Mouse (Mus musculus): ENCODE measurements around the gene Palm2. TPM values are rescaled to one million over a fixed set of nuclear protein-coding genes. Genes with fewer than 3 reads are reported as not detected.

The Palm2 gene
- polyA plus RNA-seq, 1 experiment = not detected

DNA sequence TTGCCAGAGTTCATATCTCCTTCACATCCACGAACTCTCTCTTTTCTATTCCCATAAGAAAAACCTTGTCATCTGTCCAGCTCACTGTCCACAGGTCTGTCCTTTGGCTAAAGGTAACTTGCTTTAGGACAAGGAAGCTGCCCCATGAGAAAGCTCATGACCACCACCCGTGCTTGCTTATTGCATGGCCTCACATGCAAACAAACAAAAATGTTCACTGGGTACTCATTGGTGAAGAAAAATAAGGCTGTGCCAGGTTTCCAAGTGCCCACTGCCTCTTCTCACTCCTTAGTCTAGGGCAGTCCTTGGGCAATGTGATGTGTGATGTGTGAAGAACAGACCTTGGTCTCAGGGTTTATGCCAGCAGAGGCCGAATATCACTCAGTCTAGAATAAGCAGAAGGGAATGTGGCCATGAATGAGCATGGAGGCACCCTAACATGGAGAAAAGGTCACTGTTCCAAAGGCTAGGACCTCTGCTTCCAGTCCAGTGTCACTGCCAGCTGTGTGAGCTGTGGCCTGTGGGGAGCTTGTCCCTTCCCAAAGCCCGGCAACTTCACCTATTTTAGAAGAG lies 294.6 kb downstream of the Palm2 start:
- Histone ChIP-seq H3K36me3 (replicated peaks; ENCODE audit: low read length) (no peaks in the 10 kb centered on the region), H3K27me3 (replicated peaks) (peaks cover 4% of the 10 kb centered on the region), H3K4me3 (replicated peaks) (no peak overlapping the region), H3K9me3 (no peaks in the 10 kb centered on the region), H3K4me1 (0 out of 2 replicates have a peak, but pooled peaks cover 4% of the 10 kb centered on the region)
- no peak for TF ChIP-seq GATA1 (IDR thresholded peaks at IDR 0.05; ENCODE audit: borderline replicate concordance, low read length)
- no peak for TF ChIP-seq FLI1 (IDR thresholded peaks at IDR 0.05; ENCODE audit: low read length)

DNA sequence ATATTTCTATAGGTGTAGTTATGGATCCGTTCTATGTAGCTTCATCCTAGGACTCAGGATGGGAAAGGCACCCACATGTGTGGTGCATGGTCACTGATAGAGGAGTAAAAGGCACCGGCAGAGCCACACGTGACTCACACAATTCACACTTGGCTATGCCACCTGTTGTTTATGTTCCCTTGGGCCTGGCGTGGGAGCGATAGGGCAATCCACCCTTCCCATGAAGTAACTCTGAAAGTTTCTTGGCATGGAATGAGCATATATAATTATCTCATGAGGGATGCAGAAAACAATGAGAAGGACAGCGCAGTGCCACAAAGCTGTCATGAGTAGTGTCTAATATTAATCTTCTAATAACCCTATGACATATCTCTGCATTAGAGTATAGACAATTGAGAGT lies 296.0 kb downstream of the Palm2 start:
- H3K36me3 ChIP-seq (replicated peaks; ENCODE audit: low read length) = no peaks in the 10 kb centered on the region
- H3K9me3 ChIP-seq = no peaks in the 10 kb centered on the region
- TF ChIP-seq GATA1 (IDR thresholded peaks at IDR 0.05; ENCODE audit: borderline replicate concordance, low read length) = no peak
- TF ChIP-seq FLI1 (IDR thresholded peaks at IDR 0.05; ENCODE audit: low read length) = no peak
- peaks cover 4% of the 10 kb centered on the region for H3K27me3 ChIP-seq (replicated peaks)
- no peak overlapping the region for H3K4me3 ChIP-seq (replicated peaks)
- H3K4me1 ChIP-seq = 0 out of 2 replicates have a peak, but pooled peaks cover 4% of the 10 kb centered on the region

DNA sequence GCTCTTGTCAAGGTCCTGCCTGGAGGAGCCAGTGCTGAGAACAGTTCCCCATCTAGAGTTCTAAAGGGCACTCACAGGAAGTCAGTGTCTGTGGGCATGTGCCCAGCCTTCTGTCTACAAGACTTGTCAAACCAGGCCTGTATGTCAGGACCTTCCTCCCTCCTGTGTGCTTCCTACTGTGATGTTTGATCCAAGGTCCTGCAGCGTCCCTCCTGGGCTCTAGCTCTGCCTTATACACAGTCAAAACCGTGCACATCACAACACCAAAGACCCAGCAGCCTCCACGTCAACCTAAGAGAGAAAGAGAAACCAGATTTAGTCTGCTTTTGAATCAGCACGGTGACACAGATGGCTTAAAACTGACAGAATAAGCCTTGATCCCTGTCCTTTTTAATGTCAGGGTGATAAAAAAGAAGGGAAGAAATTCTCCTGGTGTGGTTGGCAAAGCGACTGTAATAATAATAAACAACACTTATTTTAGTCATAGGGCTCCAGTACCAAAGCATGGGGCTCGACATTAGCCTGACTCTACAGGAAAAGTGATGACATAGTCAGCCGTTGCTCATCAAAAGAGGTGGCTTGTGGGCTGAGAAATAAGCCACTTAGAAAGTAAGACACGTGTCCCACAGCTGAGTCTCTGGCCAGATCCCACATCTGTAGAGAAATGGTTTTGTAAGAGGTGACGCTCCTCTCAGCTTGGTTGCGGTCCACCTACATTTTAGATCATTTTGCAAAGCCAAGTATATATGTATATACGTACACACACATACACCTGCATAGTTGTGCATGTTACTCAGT lies 297.0 kb downstream of the Palm2 start:
- Histone ChIP-seq H3K4me3 (replicated peaks) (no peak overlapping the region), H3K36me3 (replicated peaks; ENCODE audit: low read length) (no peaks in the 10 kb centered on the region), H3K9me3 (no peaks in the 10 kb centered on the region), H3K4me1 (0 out of 2 replicates have a peak, but pooled peaks cover 4% of the 10 kb centered on the region), H3K27me3 (replicated peaks) (peaks cover 4% of the 10 kb centered on the region)
- TF ChIP-seq GATA1 (IDR thresholded peaks at IDR 0.05; ENCODE audit: borderline replicate concordance, low read length) (no peak), FLI1 (IDR thresholded peaks at IDR 0.05; ENCODE audit: low read length) (no peak)

DNA sequence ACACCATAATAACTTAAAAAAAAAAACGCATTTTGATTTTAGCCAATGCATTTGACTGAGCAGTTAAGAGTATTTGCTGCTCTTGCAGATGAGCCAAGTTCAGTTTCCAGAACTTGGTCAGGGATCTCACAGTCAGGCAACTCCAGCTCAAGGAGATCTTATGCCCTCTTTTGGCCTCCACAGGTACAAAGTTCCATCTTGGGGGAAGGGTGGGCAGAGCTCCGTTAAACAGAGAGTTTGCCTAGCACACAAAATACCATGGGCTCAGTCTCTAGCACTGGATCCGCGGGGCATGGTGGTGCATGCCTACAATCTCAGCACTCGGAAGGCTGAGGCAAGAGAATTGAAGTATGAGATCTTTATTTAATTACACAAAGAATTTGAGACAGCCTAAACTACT lies 298.3 kb downstream of the Palm2 start:
- Histone ChIP-seq H3K27me3 (replicated peaks) (peaks cover 4% of the 10 kb centered on the region), H3K4me1 (0 out of 2 replicates have a peak, but pooled peaks cover 4% of the 10 kb centered on the region), H3K9me3 (no peaks in the 10 kb centered on the region), H3K4me3 (replicated peaks) (no peak overlapping the region), H3K36me3 (replicated peaks; ENCODE audit: low read length) (no peaks in the 10 kb centered on the region)
- TF ChIP-seq GATA1 (IDR thresholded peaks at IDR 0.05; ENCODE audit: borderline replicate concordance, low read length) = no peak
- no peak for TF ChIP-seq FLI1 (IDR thresholded peaks at IDR 0.05; ENCODE audit: low read length)

DNA sequence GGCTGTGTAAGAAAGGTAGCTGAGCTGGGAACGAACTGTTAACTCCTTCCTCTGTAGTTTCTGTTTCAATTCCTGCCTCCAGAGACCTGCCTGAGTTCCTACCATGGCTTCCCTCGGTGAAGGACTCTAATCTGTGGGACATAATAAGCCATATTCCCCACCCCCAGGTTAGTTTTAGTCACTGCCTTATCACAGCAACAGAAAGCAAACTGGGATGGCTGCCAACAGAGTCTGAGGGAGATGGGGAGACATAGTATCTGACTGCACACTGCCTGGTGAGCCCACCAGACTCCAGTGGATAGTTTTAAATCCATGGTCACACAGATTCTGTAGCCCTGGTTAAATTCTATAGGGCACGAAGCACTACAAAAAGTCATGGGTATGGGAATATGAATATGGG lies 299.4 kb downstream of the Palm2 start:
- Histone ChIP-seq H3K4me1 (0 out of 2 replicates have a peak, but pooled peaks cover 4% of the 10 kb centered on the region), H3K4me3 (replicated peaks) (no peak overlapping the region), H3K36me3 (replicated peaks; ENCODE audit: low read length) (no peaks in the 10 kb centered on the region), H3K27me3 (replicated peaks) (peaks cover 4% of the 10 kb centered on the region), H3K9me3 (no peaks in the 10 kb centered on the region)
- no peak for TF ChIP-seq FLI1 (IDR thresholded peaks at IDR 0.05; ENCODE audit: low read length)
- no peak for TF ChIP-seq GATA1 (IDR thresholded peaks at IDR 0.05; ENCODE audit: borderline replicate concordance, low read length)

DNA sequence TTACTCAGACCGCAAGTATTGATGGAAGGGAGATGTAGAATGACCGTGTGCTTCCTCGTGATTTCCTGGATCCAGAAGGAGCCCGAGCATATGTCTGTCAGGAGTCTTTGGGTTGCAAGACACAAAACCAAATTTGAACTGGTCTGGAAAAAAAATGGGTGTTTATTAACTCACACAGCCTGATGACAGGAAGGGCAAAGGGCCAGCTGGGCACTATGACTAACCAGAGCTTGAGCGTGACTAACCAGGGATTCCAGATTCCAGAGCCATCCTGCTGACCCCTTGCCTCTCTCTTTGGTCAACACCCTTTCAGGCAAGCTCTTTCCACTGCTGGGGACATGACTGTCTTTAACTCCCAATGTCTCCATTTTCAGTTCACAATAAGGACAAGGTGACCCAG lies 301.4 kb downstream of the Palm2 start:
- TF ChIP-seq GATA1 (IDR thresholded peaks at IDR 0.05; ENCODE audit: borderline replicate concordance, low read length) (no peak), FLI1 (IDR thresholded peaks at IDR 0.05; ENCODE audit: low read length) (no peak)
- Histone ChIP-seq H3K36me3 (replicated peaks; ENCODE audit: low read length) (no peaks in the 10 kb centered on the region), H3K4me1 (0 out of 2 replicates have a peak, but pooled peaks cover 4% of the 10 kb centered on the region)

DNA sequence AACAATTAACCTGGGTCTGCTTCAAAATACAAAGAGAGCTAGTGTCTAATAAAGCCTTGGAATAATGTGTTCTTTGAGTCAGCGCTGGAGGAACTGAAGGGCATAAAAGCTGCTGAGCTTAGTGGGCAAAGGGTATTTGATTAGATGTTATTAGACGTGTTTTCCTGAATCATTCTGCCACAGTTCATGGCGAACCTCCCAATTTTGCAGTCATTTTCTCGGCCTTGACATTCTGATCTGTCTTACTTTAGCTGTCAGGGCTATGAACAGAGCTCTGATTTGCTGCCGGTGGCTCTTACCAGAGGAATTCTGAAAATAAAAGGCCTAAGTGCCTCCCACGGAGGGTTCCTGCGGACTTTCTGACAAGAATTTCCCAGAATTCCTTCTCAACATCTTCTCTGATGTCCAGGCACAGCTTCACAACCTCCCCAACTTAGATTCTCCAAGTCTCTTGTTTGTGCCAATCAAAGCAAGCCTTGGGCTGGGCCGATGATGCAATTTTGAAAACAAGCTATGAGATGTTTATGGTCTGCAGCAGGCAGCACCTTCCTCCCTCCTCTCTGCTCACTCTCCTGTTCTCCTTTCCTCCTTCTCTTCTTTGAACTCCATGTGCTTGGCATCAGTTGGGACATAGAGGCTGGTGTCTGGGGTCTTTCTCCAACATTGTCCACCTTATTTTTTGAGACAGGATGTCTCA lies 305.0 kb downstream of the Palm2 start:
- no peak overlapping the region for H3K4me3 ChIP-seq (replicated peaks)
- no peaks in the 10 kb centered on the region for H3K4me1 ChIP-seq
- no peaks in the 10 kb centered on the region for H3K36me3 ChIP-seq (replicated peaks; ENCODE audit: low read length)
- TF ChIP-seq FLI1 (IDR thresholded peaks at IDR 0.05; ENCODE audit: low read length) = no peak
- TF ChIP-seq GATA1 (IDR thresholded peaks at IDR 0.05; ENCODE audit: borderline replicate concordance, low read length) = no peak
- peaks cover 3% of the 10 kb centered on the region for H3K27me3 ChIP-seq (replicated peaks)
- H3K9me3 ChIP-seq = no peaks in the 10 kb centered on the region

More for the DNA sequence above, 301.4 kb downstream of the Palm2 start:
- H3K9me3 ChIP-seq = no peaks in the 10 kb centered on the region
- H3K4me3 ChIP-seq (replicated peaks) = no peak overlapping the region
- peaks cover 2% of the 10 kb centered on the region for H3K27me3 ChIP-seq (replicated peaks)

DNA sequence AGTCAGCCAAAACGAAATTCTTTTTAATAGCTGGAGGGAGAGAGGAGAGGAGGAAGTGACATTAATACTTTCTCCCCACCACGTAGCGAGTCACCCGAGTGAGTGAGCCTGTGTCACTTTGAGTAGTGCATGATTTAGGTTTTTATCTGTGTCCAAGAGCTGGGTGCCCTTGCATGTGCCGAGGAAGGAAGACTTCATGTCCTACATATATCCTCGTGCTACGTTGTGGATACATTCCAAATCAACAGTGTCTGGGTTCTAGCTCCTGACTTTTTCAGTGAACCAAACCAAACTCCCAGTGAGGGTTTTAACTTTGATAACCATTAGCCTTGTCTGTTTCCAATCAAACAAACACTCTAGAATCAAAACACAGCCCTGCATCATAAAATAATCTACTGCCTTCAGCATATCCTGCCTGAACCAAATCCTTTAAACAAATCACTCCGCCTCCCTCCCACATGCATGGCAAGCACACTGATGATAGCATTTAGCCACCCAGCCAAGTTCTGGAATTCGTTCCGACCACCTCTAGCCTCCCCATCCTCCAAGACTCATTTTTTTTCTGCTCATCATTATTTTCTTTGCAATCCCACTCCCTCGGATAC lies 309.4 kb downstream of the Palm2 start:
- Histone ChIP-seq H3K4me3 (replicated peaks) (no peak overlapping the region), H3K27me3 (replicated peaks) (peaks cover 3% of the 10 kb centered on the region), H3K36me3 (replicated peaks; ENCODE audit: low read length) (no peaks in the 10 kb centered on the region), H3K9me3 (peaks cover 14% of the 10 kb centered on the region), H3K4me1 (no peaks in the 10 kb centered on the region)
- TF ChIP-seq GATA1 (IDR thresholded peaks at IDR 0.05; ENCODE audit: borderline replicate concordance, low read length) (no peak), FLI1 (IDR thresholded peaks at IDR 0.05; ENCODE audit: low read length) (no peak)

DNA sequence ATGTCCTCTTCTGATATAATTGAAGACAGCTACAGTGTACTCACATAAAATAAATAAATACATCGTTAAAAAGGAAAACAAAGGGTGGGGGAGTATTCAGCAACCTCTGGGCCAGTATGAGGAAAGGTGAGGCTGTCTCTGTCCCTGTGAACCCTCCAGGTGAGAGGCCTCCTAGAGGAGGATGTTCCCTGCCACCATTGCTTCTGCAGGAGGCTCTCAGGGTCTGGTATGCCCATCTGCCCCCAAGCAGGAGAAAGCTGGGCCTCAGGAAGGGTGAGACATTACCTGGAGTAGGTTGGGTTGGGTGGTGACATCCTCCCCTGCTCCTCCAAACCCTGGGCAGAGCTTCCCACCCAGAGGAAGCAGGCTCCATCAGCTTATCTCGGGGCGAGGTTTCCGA lies 316.6 kb downstream of the Palm2 start:
- TF ChIP-seq GATA1 (IDR thresholded peaks at IDR 0.05; ENCODE audit: borderline replicate concordance, low read length) (no peak), FLI1 (IDR thresholded peaks at IDR 0.05; ENCODE audit: low read length) (no peak)
- peaks cover 7% of the 10 kb centered on the region for H3K9me3 ChIP-seq
- H3K27me3 ChIP-seq (replicated peaks) = peaks cover 13% of the 10 kb centered on the region
- peaks cover 11% of the 10 kb centered on the region for H3K4me1 ChIP-seq
- H3K36me3 ChIP-seq (replicated peaks; ENCODE audit: low read length) = no peaks in the 10 kb centered on the region
- H3K4me3 ChIP-seq (replicated peaks) = no peak overlapping the region
